Mouse (Mus musculus): ENCODE results near the gene Cntnap2. TPM values are rescaled to one million over a fixed set of nuclear protein-coding genes. Genes with fewer than 3 reads are reported as not detected.

Gene Cntnap2
- total and polyA plus RNA-seq, 3 experiments: 0.05 TPM; not detected in 2

DNA sequence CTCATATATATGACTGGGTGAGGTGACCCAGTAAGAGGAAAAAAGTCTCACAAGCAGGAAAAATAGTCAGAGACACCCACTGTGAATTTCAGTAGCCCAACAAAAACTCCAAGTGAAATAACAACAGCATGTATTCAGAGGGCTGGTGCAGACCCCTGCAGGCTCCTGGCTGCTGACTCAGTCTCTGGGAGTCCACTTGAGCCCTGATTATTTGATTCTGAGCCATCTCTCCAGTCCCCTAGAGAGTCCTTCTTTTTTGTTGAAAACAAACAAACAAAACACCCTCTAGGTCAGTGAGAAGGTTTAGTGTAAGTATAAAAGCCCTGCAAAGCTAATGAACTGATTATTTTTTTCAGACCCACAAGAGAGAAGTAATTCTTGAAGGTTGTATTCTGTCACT lies 179.0 kb downstream of the Cntnap2 start:
- H3K36me3 ChIP-seq (replicated peaks): no peaks in the 10 kb centered on the region
- H3K4me1 ChIP-seq (ENCODE audit: insufficient read depth, low read depth, low read length): no peaks in the 10 kb centered on the region
- DNase-seq (ENCODE audit: low spot score) (no peak), ATAC-seq (ENCODE audit: extremely low read depth, insufficient number of reproducible peaks, low FRiP score, poor library complexity, severe bottlenecking) (no peak)
- TF ChIP-seq CTCF (IDR thresholded peaks at IDR 0.05; ENCODE audit: low read depth, low read length) (no peak), GATA2 (IDR thresholded peaks at IDR 0.05; ENCODE audit: borderline replicate concordance, low read depth, low read length) (no peak), POLR2AphosphoS5 (IDR thresholded peaks at IDR 0.05; ENCODE audit: insufficient replicate concordance, low read depth, low read length) (no peak), TAL1 (conservative IDR thresholded peaks at IDR 0.05; ENCODE audit: low read depth, low read length) (no peak), GATA1 (IDR thresholded peaks at IDR 0.05; ENCODE audit: borderline replicate concordance, low read length) (no peak)
- no peaks in the 10 kb centered on the region for H3K9me3 ChIP-seq (replicated peaks)
- H3K27me3 ChIP-seq (ENCODE audit: insufficient read depth, low read length): no peaks in the 10 kb centered on the region
- H3K4me3 ChIP-seq (ENCODE audit: low read depth, low read length): no peak overlapping the region

DNA sequence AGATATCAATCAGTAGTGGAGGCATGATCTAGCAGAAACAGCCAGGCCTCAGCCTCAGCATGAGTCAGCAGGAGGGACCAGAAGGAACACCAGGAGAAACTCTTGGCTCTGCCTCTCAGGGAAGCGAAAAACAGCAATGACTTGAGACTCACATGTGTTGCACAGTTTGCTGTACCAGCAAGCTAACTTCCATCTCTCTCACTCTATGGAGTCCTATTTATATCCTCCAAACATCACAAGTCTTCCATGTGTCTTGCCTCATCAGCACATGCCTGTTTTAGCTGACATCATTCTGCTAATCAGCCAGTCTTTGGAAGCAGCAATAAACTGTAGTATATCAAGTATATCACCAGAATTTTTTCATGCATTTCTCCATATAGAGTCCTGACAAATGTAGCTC lies 182.1 kb downstream of the Cntnap2 start:
- Histone ChIP-seq H3K9me3 (replicated peaks) (no peaks in the 10 kb centered on the region), H3K27me3 (ENCODE audit: insufficient read depth, low read length) (no peaks in the 10 kb centered on the region), H3K4me1 (ENCODE audit: insufficient read depth, low read depth, low read length) (no peaks in the 10 kb centered on the region), H3K36me3 (replicated peaks) (no peaks in the 10 kb centered on the region), H3K4me3 (ENCODE audit: low read depth, low read length) (no peak overlapping the region)
- no peak for ATAC-seq (ENCODE audit: extremely low read depth, insufficient number of reproducible peaks, low FRiP score, poor library complexity, severe bottlenecking)
- no peak for TF ChIP-seq GATA2 (IDR thresholded peaks at IDR 0.05; ENCODE audit: borderline replicate concordance, low read depth, low read length)
- TF ChIP-seq GATA1 (IDR thresholded peaks at IDR 0.05; ENCODE audit: borderline replicate concordance, low read length): no peak
- DNase-seq (ENCODE audit: low spot score): no peak

DNA sequence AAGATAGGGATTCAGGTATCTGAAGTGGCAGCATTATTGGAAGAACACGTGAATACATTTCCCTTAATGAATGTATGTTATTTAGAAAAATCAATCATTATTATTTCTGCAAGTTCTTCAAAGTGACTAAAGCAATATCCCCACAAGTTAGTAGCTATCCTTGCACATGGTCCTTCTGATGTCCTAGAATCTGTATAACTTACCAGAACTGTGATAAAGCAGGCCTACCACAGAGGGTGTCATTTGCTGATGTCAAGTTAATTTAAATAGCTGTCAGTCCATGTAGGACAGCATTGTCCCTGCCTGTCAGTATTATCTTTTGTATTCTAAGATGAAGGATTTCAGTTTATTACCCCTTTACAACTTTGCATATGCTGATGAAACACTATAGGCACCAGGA lies 185.5 kb downstream of the Cntnap2 start:
- no peak for ATAC-seq (ENCODE audit: extremely low read depth, insufficient number of reproducible peaks, low FRiP score, poor library complexity, severe bottlenecking)
- no peaks in the 10 kb centered on the region for H3K36me3 ChIP-seq (replicated peaks)
- H3K4me3 ChIP-seq (ENCODE audit: low read depth, low read length): no peak overlapping the region
- no peaks in the 10 kb centered on the region for H3K27me3 ChIP-seq (ENCODE audit: insufficient read depth, low read length)
- TF ChIP-seq CTCF (IDR thresholded peaks at IDR 0.05; ENCODE audit: low read depth, low read length) (no peak), GATA1 (IDR thresholded peaks at IDR 0.05; ENCODE audit: borderline replicate concordance, low read length) (no peak), GATA2 (IDR thresholded peaks at IDR 0.05; ENCODE audit: borderline replicate concordance, low read depth, low read length) (no peak), POLR2AphosphoS5 (IDR thresholded peaks at IDR 0.05; ENCODE audit: insufficient replicate concordance, low read depth, low read length) (no peak), TAL1 (conservative IDR thresholded peaks at IDR 0.05; ENCODE audit: low read depth, low read length) (no peak)
- H3K9me3 ChIP-seq (replicated peaks): no peaks in the 10 kb centered on the region
- no peak for DNase-seq (ENCODE audit: low spot score)
- no peaks in the 10 kb centered on the region for H3K4me1 ChIP-seq (ENCODE audit: insufficient read depth, low read depth, low read length)

DNA sequence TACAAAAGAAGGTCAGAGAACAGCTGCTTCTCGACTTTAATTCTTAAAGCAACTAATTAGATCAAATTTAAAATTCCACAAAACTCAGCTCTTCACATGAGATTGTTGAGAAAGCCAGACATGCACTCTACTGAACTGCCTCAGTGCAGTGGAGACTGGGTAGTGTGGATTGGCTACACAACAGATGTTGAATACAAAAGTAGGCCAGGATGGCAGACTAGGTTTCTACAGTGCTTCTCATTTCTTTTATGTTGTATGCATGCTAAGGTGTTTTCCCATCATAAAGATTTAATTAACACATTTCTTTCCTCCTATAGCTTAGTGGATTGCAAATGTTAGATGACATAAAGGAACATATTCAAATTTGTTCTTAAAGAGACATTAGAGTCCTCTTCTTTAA lies 198.9 kb downstream of the Cntnap2 start:
- no peak for DNase-seq (ENCODE audit: low spot score)
- TF ChIP-seq TAL1 (conservative IDR thresholded peaks at IDR 0.05; ENCODE audit: low read depth, low read length) (no peak), POLR2AphosphoS5 (IDR thresholded peaks at IDR 0.05; ENCODE audit: insufficient replicate concordance, low read depth, low read length) (no peak), CTCF (IDR thresholded peaks at IDR 0.05; ENCODE audit: low read depth, low read length) (no peak), GATA2 (IDR thresholded peaks at IDR 0.05; ENCODE audit: borderline replicate concordance, low read depth, low read length) (no peak), GATA1 (IDR thresholded peaks at IDR 0.05; ENCODE audit: borderline replicate concordance, low read length) (no peak)
- no peaks in the 10 kb centered on the region for H3K36me3 ChIP-seq (replicated peaks)
- no peak for ATAC-seq (ENCODE audit: extremely low read depth, insufficient number of reproducible peaks, low FRiP score, poor library complexity, severe bottlenecking)
- H3K27me3 ChIP-seq (ENCODE audit: insufficient read depth, low read length): no peaks in the 10 kb centered on the region
- no peak overlapping the region for H3K4me3 ChIP-seq (ENCODE audit: low read depth, low read length)
- H3K9me3 ChIP-seq (replicated peaks): no peaks in the 10 kb centered on the region
- no peaks in the 10 kb centered on the region for H3K4me1 ChIP-seq (ENCODE audit: insufficient read depth, low read depth, low read length)

DNA sequence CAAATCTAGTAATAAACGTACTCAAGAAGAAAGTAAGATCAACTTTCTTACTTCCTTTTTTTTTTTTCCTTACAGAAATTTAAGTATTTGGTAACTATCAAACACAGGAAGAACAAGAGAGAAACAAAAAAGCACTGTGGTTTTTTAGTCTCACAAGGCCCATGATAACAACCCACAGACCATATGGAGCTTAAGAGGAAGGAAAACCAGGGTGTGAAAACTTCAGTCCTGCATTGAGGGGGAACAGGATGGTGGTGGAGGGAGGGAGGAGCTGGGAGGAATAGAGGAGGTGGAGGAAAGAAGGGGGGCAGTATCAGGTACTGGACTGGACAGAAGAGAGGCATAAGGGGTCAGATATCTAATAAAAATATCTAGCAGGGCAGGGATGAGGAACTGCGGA lies 212.4 kb downstream of the Cntnap2 start:
- Histone ChIP-seq H3K4me3 (ENCODE audit: low read depth, low read length) (no peak overlapping the region), H3K4me1 (ENCODE audit: insufficient read depth, low read depth, low read length) (no peaks in the 10 kb centered on the region), H3K9me3 (replicated peaks) (no peaks in the 10 kb centered on the region), H3K36me3 (replicated peaks) (no peaks in the 10 kb centered on the region), H3K27me3 (ENCODE audit: insufficient read depth, low read length) (no peaks in the 10 kb centered on the region)
- DNase-seq (ENCODE audit: low spot score) (no peak), ATAC-seq (ENCODE audit: extremely low read depth, insufficient number of reproducible peaks, low FRiP score, poor library complexity, severe bottlenecking) (no peak)
- TF ChIP-seq POLR2AphosphoS5 (IDR thresholded peaks at IDR 0.05; ENCODE audit: insufficient replicate concordance, low read depth, low read length): no peak
- no peak for TF ChIP-seq GATA1 (IDR thresholded peaks at IDR 0.05; ENCODE audit: borderline replicate concordance, low read length)
- TF ChIP-seq CTCF (IDR thresholded peaks at IDR 0.05; ENCODE audit: low read depth, low read length): no peak
- TF ChIP-seq GATA2 (IDR thresholded peaks at IDR 0.05; ENCODE audit: borderline replicate concordance, low read depth, low read length): no peak
- no peak for TF ChIP-seq TAL1 (conservative IDR thresholded peaks at IDR 0.05; ENCODE audit: low read depth, low read length)

DNA sequence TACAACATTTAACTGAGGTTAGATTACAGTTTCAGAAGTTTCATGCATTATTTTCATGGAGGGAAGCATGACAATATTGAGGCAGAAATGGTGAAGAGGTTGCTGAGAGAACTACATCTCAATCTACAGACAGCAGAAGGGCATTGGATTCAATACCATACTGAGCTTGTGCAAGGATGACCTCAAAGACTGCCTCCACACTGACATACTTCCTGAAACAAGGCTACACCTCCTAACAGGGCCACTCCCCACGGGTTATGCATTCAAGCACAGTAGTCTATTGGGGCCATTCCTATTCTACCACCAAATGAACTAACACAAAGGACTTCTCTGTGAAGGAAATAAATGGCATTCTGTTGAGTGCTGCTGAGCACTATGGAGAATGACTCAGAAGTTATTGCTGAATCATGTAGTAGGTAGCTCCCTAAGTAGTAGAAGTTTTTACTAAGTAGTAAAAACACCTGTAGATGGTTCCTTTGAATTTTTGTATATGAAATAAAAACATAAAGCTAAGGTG lies 214.2 kb downstream of the Cntnap2 start:
- Histone ChIP-seq H3K36me3 (replicated peaks) (no peaks in the 10 kb centered on the region), H3K9me3 (replicated peaks) (no peaks in the 10 kb centered on the region), H3K4me3 (ENCODE audit: low read depth, low read length) (no peak overlapping the region), H3K4me1 (ENCODE audit: insufficient read depth, low read depth, low read length) (no peaks in the 10 kb centered on the region), H3K27me3 (ENCODE audit: insufficient read depth, low read length) (no peaks in the 10 kb centered on the region)
- no peak for TF ChIP-seq TAL1 (conservative IDR thresholded peaks at IDR 0.05; ENCODE audit: low read depth, low read length)
- TF ChIP-seq GATA1 (IDR thresholded peaks at IDR 0.05; ENCODE audit: borderline replicate concordance, low read length): no peak
- TF ChIP-seq POLR2AphosphoS5 (IDR thresholded peaks at IDR 0.05; ENCODE audit: insufficient replicate concordance, low read depth, low read length): no peak
- ATAC-seq (ENCODE audit: extremely low read depth, insufficient number of reproducible peaks, low FRiP score, poor library complexity, severe bottlenecking) (no peak), DNase-seq (ENCODE audit: low spot score) (no peak)

DNA sequence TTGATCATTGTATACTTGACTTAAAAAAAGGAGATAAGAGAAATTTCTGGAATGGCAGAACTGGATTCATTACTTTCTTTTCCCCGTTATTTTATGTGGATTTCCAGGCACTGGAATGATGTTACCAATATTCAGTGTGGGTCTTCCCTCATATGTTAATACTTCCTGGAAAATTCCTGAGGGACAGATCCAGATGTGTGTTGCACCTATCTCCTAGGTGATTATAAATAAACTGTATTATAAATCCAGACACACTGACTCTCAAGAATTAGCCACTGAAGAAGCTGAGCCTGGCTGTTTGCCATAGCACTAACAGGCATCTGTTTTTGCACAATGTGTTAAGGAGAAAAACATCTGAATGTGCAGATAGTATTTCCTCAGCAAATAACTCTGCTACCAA lies 231.0 kb downstream of the Cntnap2 start:
- H3K4me1 ChIP-seq (ENCODE audit: insufficient read depth, low read depth, low read length): no peaks in the 10 kb centered on the region
- ATAC-seq (ENCODE audit: extremely low read depth, insufficient number of reproducible peaks, low FRiP score, poor library complexity, severe bottlenecking): no peak
- DNase-seq (ENCODE audit: low spot score): no peak
- no peak overlapping the region for H3K4me3 ChIP-seq (ENCODE audit: low read depth, low read length)
- no peak for TF ChIP-seq TAL1 (conservative IDR thresholded peaks at IDR 0.05; ENCODE audit: low read depth, low read length)
- TF ChIP-seq GATA1 (IDR thresholded peaks at IDR 0.05; ENCODE audit: borderline replicate concordance, low read length): no peak
- TF ChIP-seq CTCF (IDR thresholded peaks at IDR 0.05; ENCODE audit: low read depth, low read length): no peak
- TF ChIP-seq POLR2AphosphoS5 (IDR thresholded peaks at IDR 0.05; ENCODE audit: insufficient replicate concordance, low read depth, low read length): no peak
- H3K36me3 ChIP-seq (replicated peaks): no peaks in the 10 kb centered on the region
- no peaks in the 10 kb centered on the region for H3K9me3 ChIP-seq (replicated peaks)
- no peaks in the 10 kb centered on the region for H3K27me3 ChIP-seq (ENCODE audit: insufficient read depth, low read length)

Measured in G1E (cell line).